Mouse (Mus musculus) intestine, embryonic 16.5 days (tissue): ENCODE results near the gene Ppt1. TPM values are rescaled to one million over a fixed set of nuclear protein-coding genes. Genes with fewer than 3 reads are reported as not detected.

ENCODE experiments used
- ATAC-seq: fragments of 200-750 bp; cut with Nextera tagmentation; 2 replicates; pipeline ENCODE4 v1.8.0; 2017; ENCODE audit warnings: moderate TSS enrichment, moderate library complexity
- H3K27ac ChIP-seq: fragments of 300-500 bp; sonication (generic); 2 replicates; pipeline ENCODE4 v1.5.1; 2014; ENCODE audit warnings: mild to moderate bottlenecking, low read length
- H3K27me3 ChIP-seq: fragments of 300-500 bp; sonication (generic); replicated peaks from 2 replicates; pipeline ENCODE4 v1.6.1; 2014; ENCODE audit warnings: low read length, control low read depth, mixed read lengths; ENCODE audit not compliant: control insufficient read depth, insufficient read depth
- H3K36me3 ChIP-seq: fragments of 300-500 bp; sonication (generic); 2 replicates; pipeline ENCODE4 v1.6.1; 2014; ENCODE audit warnings: low read length, control low read depth; ENCODE audit not compliant: control insufficient read depth, insufficient read depth
- H3K4me1 ChIP-seq: fragments of 300-500 bp; sonication (generic); 2 replicates; pipeline ENCODE4 v1.6.1; 2014; ENCODE audit warnings: low read length, control low read depth, mixed read lengths; ENCODE audit not compliant: control insufficient read depth, insufficient read depth
- H3K4me2 ChIP-seq: fragments of 300-500 bp; sonication (generic); 2 replicates; pipeline ENCODE4 v1.6.1; 2014; ENCODE audit warnings: low read depth, low read length, control low read depth
- H3K4me3 ChIP-seq: fragments of 300-500 bp; sonication (generic); 2 replicates; pipeline ENCODE4 v1.5.1; 2014; ENCODE audit warnings: mild to moderate bottlenecking, low read length
- H3K9ac ChIP-seq: fragments of 300-500 bp; sonication (generic); 2 replicates; pipeline ENCODE4 v1.6.1; 2014; ENCODE audit warnings: low read depth, low read length
- H3K9me3 ChIP-seq: fragments of 300-500 bp; sonication (generic); 2 replicates; pipeline ENCODE4 v1.6.1; 2016; ENCODE audit warnings: low read length, control low read depth; ENCODE audit not compliant: control insufficient read depth
- WGBS: fragments of 180-500 bp; shearing (Covaris S2); extraction: QIAGEN DNeasy Blood & Tissue Kit; methylation state at CpG from one replicate; pipeline ENCODE4 v1.1.7; 2014; 5-methylcytosine and 5-hydroxymethylcytosine counted together
- polyA plus RNA-seq: library from polyadenylated mRNA; unstranded; fragments of >200 nt; fragmentation: Nextera tagmentation; extraction: Ambion mirVana; gene quantifications from 2 replicates; pipeline ENCODE4 v1.2.1, GENCODE M21; 2015

The Ppt1 gene
- polyA plus RNA-seq, 1 experiment from 2014 or later = 79.3 TPM

- no peaks in the 10 kb centered on the region for H3K9me3 ChIP-seq
- 70% methylated on average over 6 of the region's 6 CpGs for WGBS
- H3K27ac ChIP-seq = no peak overlapping the region
- H3K4me1 ChIP-seq = no peaks in the 10 kb centered on the region
- peaks cover 17% of the 10 kb centered on the region; the same call in 1 of the 2 replicates for H3K36me3 ChIP-seq
- no peak overlapping the region for H3K4me2 ChIP-seq
- no peak overlapping the region for H3K9ac ChIP-seq
- H3K4me3 ChIP-seq = no peak overlapping the region
- ATAC-seq = no peak
- H3K27me3 ChIP-seq = no peaks in the 10 kb centered on the region
These were observed 23.1 kb downstream of the Ppt1 start for GRCm38 (mm10) chr4:122859096-122859674.

GRCm38 (mm10) chr4:122861836-122862235 lies 25.8 kb downstream of the Ppt1 start:
- Histone ChIP-seq H3K4me1 (no peaks in the 10 kb centered on the region), H3K9ac (no peak overlapping the region), H3K4me3 (no peak overlapping the region), H3K27me3 (no peaks in the 10 kb centered on the region), H3K4me2 (no peak overlapping the region), H3K27ac (no peak overlapping the region), H3K9me3 (no peaks in the 10 kb centered on the region), H3K36me3 (peaks cover 24% of the 10 kb centered on the region)
- 92% methylated on average over 4 of the region's 4 CpGs for WGBS
- ATAC-seq = no peak

- Histone ChIP-seq H3K4me2 (no peak overlapping the region), H3K4me1 (no peaks in the 10 kb centered on the region), H3K4me3 (no peak overlapping the region), H3K27ac (no peak overlapping the region), H3K36me3 (peaks cover 20% of the 10 kb centered on the region), H3K9me3 (no peaks in the 10 kb centered on the region), H3K9ac (no peak overlapping the region), H3K27me3 (no peaks in the 10 kb centered on the region)
- ATAC-seq = 0 out of 2 replicates have a peak, but pooled peaks have one; percentile 42
- WGBS = 88% methylated on average over 1 of the region's 1 CpGs
These were observed 32.0 kb downstream of the Ppt1 start for GRCm38 (mm10) chr4:122868041-122868440.

- H3K4me3 ChIP-seq = no peak overlapping the region
- ATAC-seq = no peak
- H3K27ac ChIP-seq = no peak overlapping the region
These were observed 34.0 kb downstream of the Ppt1 start for GRCm38 (mm10) chr4:122870027-122870426.

GRCm38 (mm10) chr4:122870741-122871140 lies 34.7 kb downstream of the Ppt1 start:
- ATAC-seq = no peak

More at GRCm38 (mm10) chr4:122870027-122870426, 34.0 kb downstream of the Ppt1 start:
- Histone ChIP-seq H3K4me2 (no peak overlapping the region), H3K9ac (no peak overlapping the region), H3K36me3 (peaks cover 17% of the 10 kb centered on the region), H3K27me3 (no peaks in the 10 kb centered on the region), H3K9me3 (no peaks in the 10 kb centered on the region), H3K4me1 (no peaks in the 10 kb centered on the region)

GRCm38 (mm10) chr4:122871269-122871668 lies 35.2 kb downstream of the Ppt1 start:
- H3K9me3 ChIP-seq = no peaks in the 10 kb centered on the region
- no peak overlapping the region for H3K4me3 ChIP-seq
- H3K27ac ChIP-seq = no peak overlapping the region
- no peak for ATAC-seq
- H3K4me2 ChIP-seq = no peak overlapping the region
- no peaks in the 10 kb centered on the region for H3K27me3 ChIP-seq
- no peaks in the 10 kb centered on the region for H3K4me1 ChIP-seq
- H3K9ac ChIP-seq = no peak overlapping the region
- WGBS = 90% methylated on average over 11 of the region's 11 CpGs
- H3K36me3 ChIP-seq = peaks cover 15% of the 10 kb centered on the region

More at GRCm38 (mm10) chr4:122870741-122871140, 34.7 kb downstream of the Ppt1 start:
- Histone ChIP-seq H3K4me1 (no peaks in the 10 kb centered on the region), H3K27me3 (no peaks in the 10 kb centered on the region), H3K27ac (no peak overlapping the region), H3K9ac (no peak overlapping the region), H3K9me3 (no peaks in the 10 kb centered on the region), H3K36me3 (peaks cover 15% of the 10 kb centered on the region), H3K4me2 (no peak overlapping the region), H3K4me3 (no peak overlapping the region)
- 82% methylated on average over 5 of the region's 5 CpGs for WGBS

GRCm38 (mm10) chr4:122871989-122872388 lies 35.9 kb downstream of the Ppt1 start:
- ATAC-seq = no peak
- 78% methylated on average over 2 of the region's 2 CpGs for WGBS

GRCm38 (mm10) chr4:122873003-122873402 lies 37.0 kb downstream of the Ppt1 start:
- no peak for ATAC-seq
- no peak overlapping the region for H3K9ac ChIP-seq
- H3K27me3 ChIP-seq = no peaks in the 10 kb centered on the region
- no peak overlapping the region for H3K4me3 ChIP-seq
- H3K36me3 ChIP-seq = 0 out of 2 replicates have a peak, but pooled peaks cover 8% of the 10 kb centered on the region
- H3K4me2 ChIP-seq = no peak overlapping the region
- H3K4me1 ChIP-seq = no peaks in the 10 kb centered on the region
- 62% methylated on average over 5 of the region's 5 CpGs for WGBS
- no peaks in the 10 kb centered on the region for H3K9me3 ChIP-seq
- H3K27ac ChIP-seq = no peak overlapping the region

More at GRCm38 (mm10) chr4:122871989-122872388, 35.9 kb downstream of the Ppt1 start:
- H3K9me3 ChIP-seq = no peaks in the 10 kb centered on the region
- no peaks in the 10 kb centered on the region for H3K27me3 ChIP-seq
- no peak overlapping the region for H3K9ac ChIP-seq
- no peak overlapping the region for H3K4me3 ChIP-seq
- no peak overlapping the region for H3K4me2 ChIP-seq
- H3K36me3 ChIP-seq = peaks cover 13% of the 10 kb centered on the region
- H3K27ac ChIP-seq = no peak overlapping the region
- no peaks in the 10 kb centered on the region for H3K4me1 ChIP-seq

- Histone ChIP-seq H3K4me1 (no peaks in the 10 kb centered on the region), H3K27me3 (no peaks in the 10 kb centered on the region), H3K9me3 (no peaks in the 10 kb centered on the region), H3K4me3 (no peak overlapping the region), H3K4me2 (no peak overlapping the region), H3K36me3 (0 out of 2 replicates have a peak, but pooled peaks cover 8% of the 10 kb centered on the region), H3K27ac (no peak overlapping the region), H3K9ac (no peak overlapping the region)
- WGBS = 80% methylated on average over 4 of the region's 4 CpGs
- no peak for ATAC-seq
These were observed 37.5 kb downstream of the Ppt1 start for GRCm38 (mm10) chr4:122873512-122873911.
